Mouse (Mus musculus): ENCODE data around the gene Tmub2. TPM values are rescaled to one million over a fixed set of nuclear protein-coding genes. Genes with fewer than 3 reads are reported as not detected.

The Tmub2 gene
- polyA plus RNA-seq, 1 experiment from 2014 or later: 78.5 TPM

- no peak overlapping the region for H3K27ac ChIP-seq (ENCODE audit: low read length)
- H3K27me3 ChIP-seq (ENCODE audit: control insufficient read depth, insufficient read depth, low read depth, low read length): no peaks in the 10 kb centered on the region
- H3K9me3 ChIP-seq (replicated peaks; ENCODE audit: control insufficient read depth, low read length, poor library complexity, severe bottlenecking): no peaks in the 10 kb centered on the region
- no peak overlapping the region for H3K9ac ChIP-seq (ENCODE audit: low read depth, low read length)
- peaks cover 9% of the 10 kb centered on the region for H3K4me1 ChIP-seq (ENCODE audit: control insufficient read depth, insufficient read depth, low read length)
- no peak for ATAC-seq
- H3K36me3 ChIP-seq (ENCODE audit: control insufficient read depth, insufficient read depth, low read length): no peaks in the 10 kb centered on the region
- H3K4me2 ChIP-seq (ENCODE audit: low read length): no peak overlapping the region
- WGBS: 89% methylated on average over 1 of the region's 1 CpGs
- no peak overlapping the region for H3K4me3 ChIP-seq (ENCODE audit: low read depth, low read length)
Measured at GRCm38 (mm10) chr11:102323516-102323915, 38.8 kb downstream of the Tmub2 start.

GRCm38 (mm10) chr11:102327250-102327649 lies 42.5 kb downstream of the Tmub2 start:
- no peak overlapping the region for H3K27ac ChIP-seq (ENCODE audit: low read length)
- no peaks in the 10 kb centered on the region for H3K4me1 ChIP-seq (ENCODE audit: control insufficient read depth, insufficient read depth, low read length)
- WGBS: 66% methylated on average over 5 of the region's 5 CpGs
- no peak overlapping the region for H3K9ac ChIP-seq (ENCODE audit: low read depth, low read length)
- H3K4me3 ChIP-seq (ENCODE audit: low read depth, low read length): no peak overlapping the region
- H3K27me3 ChIP-seq (ENCODE audit: control insufficient read depth, insufficient read depth, low read depth, low read length): no peaks in the 10 kb centered on the region
- H3K4me2 ChIP-seq (ENCODE audit: low read length): no peak overlapping the region
- no peaks in the 10 kb centered on the region for H3K36me3 ChIP-seq (ENCODE audit: control insufficient read depth, insufficient read depth, low read length)
- H3K9me3 ChIP-seq (replicated peaks; ENCODE audit: control insufficient read depth, low read length, poor library complexity, severe bottlenecking): no peaks in the 10 kb centered on the region
- ATAC-seq: no peak

- 92% methylated on average over 7 of the region's 7 CpGs for WGBS
Measured at GRCm38 (mm10) chr11:102327839-102328238, 43.1 kb downstream of the Tmub2 start.

GRCm38 (mm10) chr11:102329518-102329917 lies 44.8 kb downstream of the Tmub2 start:
- Histone ChIP-seq H3K4me2 (ENCODE audit: low read length) (no peak overlapping the region), H3K27me3 (ENCODE audit: control insufficient read depth, insufficient read depth, low read depth, low read length) (no peaks in the 10 kb centered on the region), H3K9me3 (replicated peaks; ENCODE audit: control insufficient read depth, low read length, poor library complexity, severe bottlenecking) (no peaks in the 10 kb centered on the region), H3K4me1 (ENCODE audit: control insufficient read depth, insufficient read depth, low read length) (no peaks in the 10 kb centered on the region), H3K4me3 (ENCODE audit: low read depth, low read length) (no peak overlapping the region), H3K36me3 (ENCODE audit: control insufficient read depth, insufficient read depth, low read length) (no peaks in the 10 kb centered on the region), H3K27ac (ENCODE audit: low read length) (no peak overlapping the region), H3K9ac (ENCODE audit: low read depth, low read length) (no peak overlapping the region)
- ATAC-seq: no peak

More at GRCm38 (mm10) chr11:102327839-102328238, 43.1 kb downstream of the Tmub2 start:
- Histone ChIP-seq H3K4me1 (ENCODE audit: control insufficient read depth, insufficient read depth, low read length) (no peaks in the 10 kb centered on the region), H3K27me3 (ENCODE audit: control insufficient read depth, insufficient read depth, low read depth, low read length) (no peaks in the 10 kb centered on the region), H3K9me3 (replicated peaks; ENCODE audit: control insufficient read depth, low read length, poor library complexity, severe bottlenecking) (no peaks in the 10 kb centered on the region), H3K36me3 (ENCODE audit: control insufficient read depth, insufficient read depth, low read length) (no peaks in the 10 kb centered on the region), H3K27ac (ENCODE audit: low read length) (no peak overlapping the region), H3K4me2 (ENCODE audit: low read length) (no peak overlapping the region), H3K4me3 (ENCODE audit: low read depth, low read length) (no peak overlapping the region), H3K9ac (ENCODE audit: low read depth, low read length) (no peak overlapping the region)
- no peak for ATAC-seq

GRCm38 (mm10) chr11:102330039-102330438 lies 45.3 kb downstream of the Tmub2 start:
- WGBS: 77% methylated on average over 3 of the region's 3 CpGs
- no peaks in the 10 kb centered on the region for H3K36me3 ChIP-seq (ENCODE audit: control insufficient read depth, insufficient read depth, low read length)
- H3K9ac ChIP-seq (ENCODE audit: low read depth, low read length): no peak overlapping the region
- H3K4me1 ChIP-seq (ENCODE audit: control insufficient read depth, insufficient read depth, low read length): no peaks in the 10 kb centered on the region
- H3K27me3 ChIP-seq (ENCODE audit: control insufficient read depth, insufficient read depth, low read depth, low read length): no peaks in the 10 kb centered on the region
- H3K27ac ChIP-seq (ENCODE audit: low read length): no peak overlapping the region
- H3K4me3 ChIP-seq (ENCODE audit: low read depth, low read length): no peak overlapping the region
- H3K9me3 ChIP-seq (replicated peaks; ENCODE audit: control insufficient read depth, low read length, poor library complexity, severe bottlenecking): no peaks in the 10 kb centered on the region
- H3K4me2 ChIP-seq (ENCODE audit: low read length): no peak overlapping the region
- ATAC-seq: no peak

GRCm38 (mm10) chr11:102331806-102332205 lies 47.1 kb downstream of the Tmub2 start:
- Histone ChIP-seq H3K27ac (ENCODE audit: low read length) (no peak overlapping the region), H3K36me3 (ENCODE audit: control insufficient read depth, insufficient read depth, low read length) (no peaks in the 10 kb centered on the region), H3K4me3 (ENCODE audit: low read depth, low read length) (no peak overlapping the region), H3K4me2 (ENCODE audit: low read length) (no peak overlapping the region), H3K4me1 (ENCODE audit: control insufficient read depth, insufficient read depth, low read length) (no peaks in the 10 kb centered on the region), H3K27me3 (ENCODE audit: control insufficient read depth, insufficient read depth, low read depth, low read length) (no peaks in the 10 kb centered on the region), H3K9ac (ENCODE audit: low read depth, low read length) (no peak overlapping the region), H3K9me3 (replicated peaks; ENCODE audit: control insufficient read depth, low read length, poor library complexity, severe bottlenecking) (no peaks in the 10 kb centered on the region)
- ATAC-seq: no peak
- WGBS: 61% methylated on average over 4 of the region's 4 CpGs

GRCm38 (mm10) chr11:102333061-102333460 lies 48.3 kb downstream of the Tmub2 start:
- Histone ChIP-seq H3K9me3 (replicated peaks; ENCODE audit: control insufficient read depth, low read length, poor library complexity, severe bottlenecking) (no peaks in the 10 kb centered on the region), H3K27me3 (ENCODE audit: control insufficient read depth, insufficient read depth, low read depth, low read length) (no peaks in the 10 kb centered on the region), H3K4me1 (ENCODE audit: control insufficient read depth, insufficient read depth, low read length) (no peaks in the 10 kb centered on the region), H3K4me3 (ENCODE audit: low read depth, low read length) (no peak overlapping the region), H3K9ac (ENCODE audit: low read depth, low read length) (no peak overlapping the region), H3K27ac (ENCODE audit: low read length) (no peak overlapping the region), H3K4me2 (ENCODE audit: low read length) (no peak overlapping the region), H3K36me3 (ENCODE audit: control insufficient read depth, insufficient read depth, low read length) (no peaks in the 10 kb centered on the region)
- no peak for ATAC-seq

- no peak for ATAC-seq
- Histone ChIP-seq H3K4me3 (ENCODE audit: low read depth, low read length) (no peak overlapping the region), H3K9me3 (replicated peaks; ENCODE audit: control insufficient read depth, low read length, poor library complexity, severe bottlenecking) (no peaks in the 10 kb centered on the region), H3K36me3 (ENCODE audit: control insufficient read depth, insufficient read depth, low read length) (no peaks in the 10 kb centered on the region), H3K27ac (ENCODE audit: low read length) (no peak overlapping the region), H3K4me1 (ENCODE audit: control insufficient read depth, insufficient read depth, low read length) (no peaks in the 10 kb centered on the region), H3K27me3 (ENCODE audit: control insufficient read depth, insufficient read depth, low read depth, low read length) (no peaks in the 10 kb centered on the region), H3K9ac (ENCODE audit: low read depth, low read length) (no peak overlapping the region), H3K4me2 (ENCODE audit: low read length) (no peak overlapping the region)
- 55% methylated on average over 4 of the region's 4 CpGs for WGBS
Measured at GRCm38 (mm10) chr11:102334010-102334409, 49.3 kb downstream of the Tmub2 start.

- no peak overlapping the region for H3K27ac ChIP-seq (ENCODE audit: low read length)
- H3K36me3 ChIP-seq (ENCODE audit: control insufficient read depth, insufficient read depth, low read length): no peaks in the 10 kb centered on the region
- H3K4me2 ChIP-seq (ENCODE audit: low read length): no peak overlapping the region
- H3K9me3 ChIP-seq (replicated peaks; ENCODE audit: control insufficient read depth, low read length, poor library complexity, severe bottlenecking): no peaks in the 10 kb centered on the region
- H3K4me1 ChIP-seq (ENCODE audit: control insufficient read depth, insufficient read depth, low read length): no peaks in the 10 kb centered on the region
- H3K4me3 ChIP-seq (ENCODE audit: low read depth, low read length): no peak overlapping the region
- H3K9ac ChIP-seq (ENCODE audit: low read depth, low read length): no peak overlapping the region
- no peak for ATAC-seq
- 29% methylated on average over 9 of the region's 9 CpGs for WGBS
- H3K27me3 ChIP-seq (ENCODE audit: control insufficient read depth, insufficient read depth, low read depth, low read length): no peaks in the 10 kb centered on the region
Measured at GRCm38 (mm10) chr11:102334973-102335700, 50.4 kb downstream of the Tmub2 start.

Measured in midbrain, embryonic 16.5 days (tissue).